Mouse (Mus musculus): Measurements from ENCODE around the gene Gtf3c5.

The Gtf3c5 gene

GRCm38 (mm10) chr2:28533901-28534435 lies 49.6 kb downstream of the Gtf3c5 start:
- no peak for DNase-seq

- DNase-seq, result peak; percentile 93 to 94
These were observed 50.4 kb downstream of the Gtf3c5 start for GRCm38 (mm10) chr2:28532938-28533771.

- DNase-seq, result no peak
These were observed 53.2 kb downstream of the Gtf3c5 start for GRCm38 (mm10) chr2:28530311-28530710.

GRCm38 (mm10) chr2:28529856-28530255 lies 53.7 kb downstream of the Gtf3c5 start:
- DNase-seq, result no peak

GRCm38 (mm10) chr2:28528354-28528730 lies 55.2 kb downstream of the Gtf3c5 start:
- no peak for DNase-seq

DNA sequence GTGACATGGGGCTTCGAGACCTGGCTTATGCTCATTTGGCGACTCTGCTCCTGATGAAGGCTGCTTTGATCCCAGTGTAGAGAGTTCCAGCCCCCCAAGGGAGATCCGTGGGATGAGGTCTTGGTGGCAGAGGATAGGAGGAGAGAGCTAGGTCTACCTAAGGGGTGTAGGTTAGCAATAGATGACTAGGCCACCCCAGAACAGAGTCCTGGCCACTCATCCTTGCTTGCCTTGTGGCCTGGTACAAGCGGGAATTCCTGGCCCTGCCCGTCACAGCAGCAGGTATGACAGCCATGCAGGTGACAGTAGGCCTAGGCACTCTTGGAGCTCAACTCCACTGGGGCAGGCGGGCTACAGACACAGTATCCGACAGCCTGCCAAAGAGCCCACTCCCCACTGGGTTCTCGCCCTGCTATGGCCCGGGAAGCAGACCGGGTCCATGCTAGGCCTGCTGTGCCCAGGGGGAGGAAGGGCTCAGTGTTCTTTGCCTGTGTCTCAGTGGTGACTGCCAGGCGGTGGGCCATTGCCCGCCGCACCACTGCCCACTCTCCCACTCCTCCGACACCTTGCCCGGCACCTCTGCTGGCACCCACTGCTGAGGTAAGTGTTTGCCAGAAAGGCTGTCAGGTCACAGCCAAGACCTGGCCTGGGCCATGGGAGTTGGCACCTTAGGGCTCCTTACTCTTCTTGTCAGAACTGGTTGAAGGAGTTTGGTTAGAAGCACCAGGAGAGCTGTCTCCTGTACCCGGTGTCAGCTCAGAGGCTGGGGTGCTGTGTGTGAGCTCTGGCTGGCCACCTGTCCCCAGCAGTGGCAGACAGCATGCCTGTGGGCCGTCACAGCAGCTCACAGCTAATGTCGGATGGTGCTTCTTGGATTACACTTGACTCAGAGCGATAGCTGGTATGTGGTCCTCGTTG lies 55.9 kb downstream of the Gtf3c5 start:
- no peak for DNase-seq

- no peak for DNase-seq
These were observed 57.3 kb downstream of the Gtf3c5 start for GRCm38 (mm10) chr2:28525943-28526876.

GRCm38 (mm10) chr2:28525219-28525942 lies 58.2 kb downstream of the Gtf3c5 start:
- peak; percentile 91 to 94 for DNase-seq

DNA sequence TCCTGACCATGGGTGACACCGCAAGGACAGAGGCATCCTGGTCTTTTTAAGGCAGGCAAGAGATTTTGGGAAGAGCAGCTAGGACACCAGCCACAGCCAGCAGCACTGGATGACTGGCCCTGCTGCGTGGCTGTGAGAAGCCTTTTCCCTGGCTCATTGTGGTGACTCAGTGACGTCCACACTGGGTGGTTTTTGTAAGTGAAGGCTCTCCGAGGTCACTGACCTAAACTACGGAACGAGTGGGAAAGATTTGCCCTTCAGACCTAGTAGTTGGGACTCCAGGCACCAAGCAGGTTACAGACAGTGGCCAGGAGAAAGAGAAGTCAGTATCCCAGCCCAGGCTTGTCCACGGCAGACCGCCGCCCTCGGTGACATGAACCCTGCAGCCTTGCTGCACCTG lies 59.1 kb downstream of the Gtf3c5 start:
- DNase-seq, result no peak

DNA sequence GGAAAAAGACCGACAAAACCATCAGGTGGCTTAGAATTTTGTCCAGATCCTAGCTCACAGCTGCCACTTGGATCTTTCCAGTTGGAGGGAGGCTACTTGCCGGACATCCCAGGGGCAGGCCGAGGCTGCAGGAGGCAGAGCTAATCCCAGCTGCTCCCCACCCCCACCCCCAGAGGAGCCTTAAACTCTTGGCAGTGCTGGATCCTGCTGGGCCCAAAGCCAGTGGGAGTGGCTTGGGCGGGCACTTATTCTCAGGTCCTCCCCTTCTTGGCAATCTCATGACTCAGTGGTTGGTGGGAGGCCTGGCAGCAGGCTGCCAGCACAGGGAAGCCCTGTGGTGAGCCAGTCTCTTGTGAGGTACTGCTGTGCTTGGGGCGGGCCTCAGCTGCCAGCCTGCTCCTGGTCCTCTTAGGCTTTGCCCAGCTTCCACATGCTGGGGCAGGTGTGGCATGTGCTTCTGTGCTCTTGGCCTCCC lies 59.9 kb downstream of the Gtf3c5 start:
- peak; percentile 93 to 94 for DNase-seq

DNA sequence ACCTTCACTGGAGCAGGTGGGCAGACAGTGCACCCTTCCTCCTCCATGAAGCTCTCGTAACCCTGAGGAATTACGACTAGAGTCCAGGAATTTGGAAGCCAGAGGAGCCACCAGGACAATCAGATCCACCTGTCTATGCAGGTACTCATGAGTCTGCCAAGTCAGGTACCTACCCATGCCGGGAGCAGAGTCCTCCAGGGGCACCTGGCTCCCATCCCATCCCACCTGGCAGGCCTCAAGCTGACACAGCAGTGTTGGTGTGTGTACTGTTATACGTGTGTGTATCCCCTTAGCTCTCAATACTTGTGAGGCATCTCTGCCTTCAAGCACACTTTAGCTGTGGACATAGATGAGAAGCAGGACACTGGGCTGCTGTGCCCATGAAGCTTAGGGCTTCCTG lies 61.4 kb downstream of the Gtf3c5 start:
- no peak for DNase-seq

- no peak for DNase-seq
These were observed 61.9 kb downstream of the Gtf3c5 start for GRCm38 (mm10) chr2:28521571-28522151.

DNA sequence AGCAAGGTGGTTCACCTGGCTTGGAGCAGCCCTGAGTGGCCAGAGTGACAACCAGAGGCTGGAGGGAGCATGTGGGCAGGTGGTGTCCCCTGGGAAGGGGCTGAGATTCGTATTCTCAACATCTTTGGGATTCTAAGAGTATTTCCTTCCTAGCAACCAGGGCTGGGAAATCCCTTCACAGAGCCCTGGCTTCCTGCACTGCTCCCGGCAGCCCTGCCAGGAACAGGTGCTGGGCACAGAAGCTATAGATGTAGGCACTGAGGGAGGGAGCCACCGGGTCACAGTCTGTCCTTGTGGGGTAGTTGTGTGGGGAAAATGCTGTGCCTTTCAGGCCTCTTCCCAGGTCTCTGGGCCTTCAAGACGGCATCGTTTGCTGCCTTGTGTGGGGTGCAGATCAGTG lies 63.0 kb downstream of the Gtf3c5 start:
- no peak for DNase-seq

DNA sequence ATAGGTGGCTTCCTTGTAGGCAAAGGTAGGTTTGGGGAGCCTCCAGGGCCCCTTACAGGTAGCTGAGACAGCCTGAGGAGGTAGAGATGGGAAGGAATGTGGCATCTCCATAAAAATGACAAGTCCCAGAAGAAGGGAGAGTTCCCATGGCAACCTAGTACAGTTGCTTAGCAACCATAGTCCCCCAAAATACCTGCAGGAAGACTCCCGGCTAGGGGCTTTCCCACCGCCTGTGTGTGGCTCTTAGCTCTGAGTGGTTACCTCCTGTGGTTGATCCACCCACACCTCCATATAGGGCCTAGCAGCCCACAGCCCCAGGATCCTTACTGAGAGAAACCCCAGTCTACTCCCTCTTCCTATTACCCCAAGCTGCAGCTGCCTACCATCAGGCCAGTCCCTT lies 65.3 kb downstream of the Gtf3c5 start:
- no peak for DNase-seq

- DNase-seq, result peak; percentile 84 to 90
These were observed 66.2 kb downstream of the Gtf3c5 start for GRCm38 (mm10) chr2:28517206-28517909.

Data from lung, adult 18-20 months (tissue).